ENCODE assay signal across 13 mouse cellular contexts in genomic region chr9:54639192-54639591, GRCm38 (mm10). TPM values are rescaled to one million over a fixed set of nuclear protein-coding genes. Genes with fewer than 3 reads are reported as not detected.
"Had no signal": no experiment of that assay in that cellular context is flagged by ENCODE, and none has a peak within 500 bp of the region (broad histone marks: within the 10 kb centered on the region; RNA-seq: fewer than 3 reads in every experiment).

No protein-coding gene starts in this region.

- DNase-seq: kidney, postnatal 10 days; kidney, postnatal 4 days; liver; liver, embryonic 13.5 days; lung, adult 18-20 months; right cerebral cortex, postnatal 4 days; thymus, adult 2 months; thymus, postnatal 25 days had no signal

- H3K4me3 ChIP-seq: layer of hippocampus, adult 2 months; limb, embryonic 12.5 days; liver, embryonic 13.5 days; midbrain, embryonic 12.5 days had no signal

- H3K9ac ChIP-seq: limb, embryonic 12.5 days; liver, embryonic 13.5 days; midbrain, embryonic 12.5 days had no signal

- H3K27me3 ChIP-seq: limb, embryonic 12.5 days; liver, embryonic 13.5 days; midbrain, embryonic 12.5 days had no signal

- ATAC-seq: midbrain, embryonic 16.5 days had no signal

- H3K4me1 ChIP-seq: limb, embryonic 12.5 days; midbrain, embryonic 12.5 days had no signal

- H3K9me3 ChIP-seq: limb, embryonic 12.5 days; liver, embryonic 13.5 days; midbrain, embryonic 12.5 days had no signal

- H3K36me3 ChIP-seq: limb, embryonic 12.5 days; liver, embryonic 13.5 days; midbrain, embryonic 12.5 days had no signal

- H3K4me2 ChIP-seq: limb, embryonic 12.5 days; liver, embryonic 13.5 days; midbrain, embryonic 12.5 days had no signal

- H3K27ac ChIP-seq: layer of hippocampus, adult 2 months; limb, embryonic 12.5 days; liver, embryonic 13.5 days; midbrain, embryonic 12.5 days had no signal

RNA-seq across cellular contexts. Expression of gene Acsbg1, which starts 22.5 kb away (rescaled TPM):
- total RNA-seq: megakaryocyte-erythroid progenitor cell, adult 5-6 weeks had no signal
